Mouse (Mus musculus): ENCODE measurements around the gene Ube2r2.

- TF ChIP-seq CTCF (IDR thresholded peaks at IDR 0.05; ENCODE audit: borderline replicate concordance, insufficient read depth, low read length): no peak
- no peak for TF ChIP-seq POLR2A (IDR thresholded peaks at IDR 0.05; ENCODE audit: low read depth, low read length)
Observed at GRCm38 (mm10) chr4:41165693-41166475, 30.3 kb downstream of the Ube2r2 start.
